Mouse (Mus musculus) embryo, embryonic 11 days (tissue): Measurements from ENCODE around the gene Zfyve26.

Experiments used
- DNase-seq: peaks from one replicate; pipeline ENCODE4 v3.0.0-alpha.2; 2015

The Zfyve26 gene

GRCm38 (mm10) chr12:79296126-79296816 lies at the start of gene Zfyve26:
Gene Zfyve26, minus strand, starts transcription at chr12:79296304.
- peak; percentile 95 for DNase-seq

GRCm38 (mm10) chr12:79341291-79341845 lies 45.3 kb upstream of the Zfyve26 start:
- no peak for DNase-seq

GRCm38 (mm10) chr12:79340513-79340912 lies 44.4 kb upstream of the Zfyve26 start:
- no peak for DNase-seq

DNA sequence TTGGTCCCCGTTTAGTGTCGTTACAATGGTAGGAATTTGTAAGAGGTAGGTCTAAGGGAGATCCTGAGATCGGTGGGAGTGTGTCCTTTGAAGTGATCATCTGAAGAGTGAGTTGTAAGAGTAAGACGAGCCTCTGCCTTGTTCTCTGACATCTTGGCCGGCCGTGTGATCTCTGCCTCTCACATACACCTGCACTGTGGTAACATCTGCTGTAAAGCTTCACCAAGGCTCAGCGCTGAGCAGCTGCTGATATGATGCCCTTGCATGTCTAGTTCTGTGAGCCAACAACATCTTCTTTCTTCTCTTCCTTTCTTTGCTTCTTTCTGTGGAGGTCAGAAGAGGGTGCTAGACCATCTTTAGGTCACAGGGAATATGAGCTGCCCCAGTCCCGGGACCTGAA lies 42.7 kb upstream of the Zfyve26 start:
- no peak for DNase-seq

DNA sequence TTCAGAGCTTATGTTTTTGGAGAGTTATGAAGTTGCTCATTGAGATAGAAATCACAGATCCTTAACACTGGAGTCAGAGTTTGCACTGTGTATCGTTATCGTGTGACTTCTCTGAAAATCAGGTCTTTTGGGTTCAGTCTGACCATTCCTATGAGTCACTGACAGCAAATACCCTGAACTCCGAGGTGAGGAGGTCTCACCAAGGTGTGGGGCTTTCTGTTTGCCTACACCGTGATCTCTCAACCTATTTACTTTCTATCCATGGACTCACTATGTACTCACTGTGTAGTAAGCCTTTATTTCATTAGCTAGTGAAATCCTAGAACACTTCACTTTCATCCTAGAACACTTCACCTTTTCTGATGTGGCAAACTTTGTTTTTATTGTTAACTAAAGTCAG lies 35.6 kb upstream of the Zfyve26 start:
- no peak for DNase-seq

DNA sequence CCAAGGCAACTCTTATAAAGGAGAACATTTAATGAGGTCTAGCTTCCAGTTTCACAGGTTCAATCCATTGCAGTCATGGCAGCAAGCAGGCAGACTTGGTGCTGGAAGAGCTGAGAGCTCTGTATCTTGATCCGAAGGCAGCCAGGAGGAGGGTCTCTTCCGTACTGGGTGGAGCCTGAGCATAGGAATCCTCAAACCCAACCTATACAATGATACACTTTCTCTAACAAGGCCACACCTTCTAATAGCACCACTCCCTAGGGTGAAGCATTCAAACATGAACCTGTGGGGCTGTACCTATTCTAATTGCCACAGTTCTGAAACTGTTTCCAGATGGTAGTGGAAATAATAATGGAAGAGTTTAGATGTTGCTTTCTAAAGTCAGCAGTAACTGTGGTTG lies 34.5 kb upstream of the Zfyve26 start:
- no peak for DNase-seq

- DNase-seq = no peak
These were observed 31.8 kb upstream of the Zfyve26 start for GRCm38 (mm10) chr12:79327868-79328267.

DNA sequence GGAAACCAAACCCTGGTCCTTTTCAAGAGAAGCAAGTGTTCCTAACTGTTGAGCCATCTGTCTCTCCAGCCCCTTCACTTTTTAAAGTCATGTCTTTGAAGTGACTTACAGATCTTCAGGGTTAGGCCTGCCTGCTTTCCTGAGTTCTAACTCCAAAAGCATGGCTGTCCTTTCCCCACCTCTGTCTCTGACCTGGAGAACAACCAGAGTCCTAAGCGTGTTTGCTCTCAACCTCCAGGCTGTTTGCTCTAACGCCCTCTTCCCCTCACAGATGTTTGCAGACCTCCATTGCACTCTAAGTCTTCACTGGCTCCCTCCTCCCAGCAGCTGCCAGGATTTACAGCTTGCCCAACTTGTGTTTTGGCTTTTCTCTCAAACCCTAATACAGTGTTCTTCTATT lies 30.6 kb upstream of the Zfyve26 start:
- DNase-seq = no peak

DNA sequence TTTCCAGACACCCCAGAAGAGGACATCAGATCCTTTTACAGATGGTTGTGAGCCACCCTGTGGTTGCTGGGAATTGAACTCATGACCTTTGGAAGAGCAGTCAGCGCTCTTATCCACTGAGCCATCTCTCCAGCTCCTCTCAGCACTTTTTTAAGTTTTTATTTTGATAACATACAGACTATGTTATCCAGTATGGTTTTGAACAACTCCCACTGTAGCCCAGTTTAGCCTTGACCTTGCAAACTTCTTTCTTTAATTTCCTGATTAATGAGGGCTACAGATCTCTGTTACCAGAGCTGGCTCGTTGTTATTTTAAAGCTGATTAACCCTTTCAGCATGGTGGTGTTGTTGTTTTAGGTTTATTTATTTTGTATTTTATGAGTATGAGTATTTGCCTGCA lies 30.1 kb upstream of the Zfyve26 start:
- no peak for DNase-seq

DNA sequence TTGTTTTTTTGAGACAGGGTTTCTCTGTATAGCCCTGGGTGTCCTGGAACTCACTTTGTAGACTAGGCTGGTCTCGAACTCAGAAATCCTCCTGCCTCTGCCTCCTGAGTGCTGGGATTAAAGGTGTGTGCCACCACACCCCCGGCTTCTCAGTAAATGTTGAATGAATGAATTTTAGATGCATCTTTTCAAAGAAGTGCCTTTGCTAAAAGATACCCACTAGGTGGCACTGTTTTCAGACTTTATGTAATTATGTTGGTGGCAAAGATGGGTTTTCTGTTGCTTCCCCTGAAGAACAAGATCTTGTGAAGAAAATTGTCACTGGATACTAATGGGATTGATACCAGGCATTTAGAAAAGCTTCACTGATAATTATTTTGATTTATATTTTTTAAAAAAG lies 26.4 kb upstream of the Zfyve26 start:
- peak; percentile 77 for DNase-seq

GRCm38 (mm10) chr12:79320895-79321294 lies 24.8 kb upstream of the Zfyve26 start:
- no peak for DNase-seq

DNA sequence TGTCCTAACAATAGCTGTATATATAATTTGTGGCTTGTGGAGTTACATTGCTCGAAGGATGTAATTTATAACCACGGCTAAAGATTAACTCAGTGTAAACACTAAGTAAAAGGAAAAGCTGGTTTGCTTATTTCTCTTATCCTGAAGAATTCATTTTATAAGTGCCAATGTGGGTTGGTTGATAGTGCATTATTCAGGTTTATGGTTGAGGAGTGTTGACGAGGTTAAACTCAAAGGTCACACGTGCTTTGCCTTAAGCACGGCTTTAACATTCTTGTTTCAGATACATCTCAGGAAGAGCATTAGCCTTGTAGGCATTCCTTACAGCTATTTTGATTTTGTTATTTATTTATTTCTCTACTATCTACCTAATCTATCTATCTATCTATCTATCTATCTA lies 21.2 kb upstream of the Zfyve26 start:
- no peak for DNase-seq

- no peak for DNase-seq
These were observed 17.6 kb upstream of the Zfyve26 start for GRCm38 (mm10) chr12:79313721-79314120.

DNA sequence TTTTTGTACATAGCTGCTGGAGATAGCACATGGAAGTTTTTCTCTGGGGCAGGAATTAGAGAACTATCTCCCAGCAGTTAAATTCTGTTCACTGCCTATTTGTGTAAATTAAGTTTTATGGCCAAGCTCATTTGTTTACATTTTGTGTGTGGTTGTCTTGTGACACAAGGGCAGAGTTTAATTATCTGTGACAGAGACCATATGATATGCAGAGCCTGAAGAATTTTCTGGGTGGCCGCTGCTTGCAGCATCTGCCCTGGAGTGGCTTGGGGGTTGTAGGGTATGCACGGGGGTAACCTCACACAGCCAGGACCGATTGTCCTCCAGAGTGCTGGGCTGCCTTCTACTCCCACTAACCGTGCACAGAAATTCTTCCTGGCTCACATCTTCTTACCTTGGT lies 9.9 kb upstream of the Zfyve26 start:
- DNase-seq = no peak

DNA sequence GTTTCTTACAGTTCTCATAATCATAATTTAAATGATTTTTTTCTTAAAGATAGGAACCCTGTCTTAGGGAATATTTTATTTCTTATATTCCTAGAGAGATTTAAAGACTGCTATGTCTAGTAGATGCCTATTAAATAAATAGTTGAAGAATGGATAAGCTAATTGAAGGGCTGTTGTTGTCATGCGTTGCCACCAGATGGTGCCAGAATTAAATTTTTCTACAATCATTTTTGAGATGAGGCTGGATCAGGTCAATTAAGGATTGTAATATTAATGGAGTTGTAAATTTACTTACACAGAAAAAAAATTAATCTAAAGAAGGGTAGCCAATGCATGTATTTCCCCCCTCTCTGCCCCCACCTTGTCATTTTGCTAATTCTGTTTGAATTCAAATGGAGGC lies 9.0 kb upstream of the Zfyve26 start:
- peak; percentile 14 for DNase-seq

DNA sequence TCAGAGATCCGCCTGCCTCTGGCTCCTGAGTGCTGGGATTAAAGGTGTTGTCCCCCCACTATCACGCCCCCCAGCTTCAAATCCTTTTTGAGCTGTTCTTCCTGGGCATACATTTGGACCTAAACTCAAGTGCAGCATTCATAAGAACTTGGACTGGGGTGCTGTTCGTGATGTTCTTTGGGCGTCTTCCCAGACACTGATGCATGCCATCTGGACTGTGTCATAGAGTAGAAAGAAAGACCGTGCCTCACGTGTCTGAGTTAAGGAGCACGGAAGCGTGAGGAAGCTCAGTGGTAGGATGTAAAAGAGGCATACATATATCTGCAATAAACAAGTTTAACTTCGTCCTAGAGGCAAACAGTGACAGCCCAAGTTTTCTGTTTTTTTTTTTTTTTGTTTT lies 5.7 kb upstream of the Zfyve26 start:
- no peak for DNase-seq

DNA sequence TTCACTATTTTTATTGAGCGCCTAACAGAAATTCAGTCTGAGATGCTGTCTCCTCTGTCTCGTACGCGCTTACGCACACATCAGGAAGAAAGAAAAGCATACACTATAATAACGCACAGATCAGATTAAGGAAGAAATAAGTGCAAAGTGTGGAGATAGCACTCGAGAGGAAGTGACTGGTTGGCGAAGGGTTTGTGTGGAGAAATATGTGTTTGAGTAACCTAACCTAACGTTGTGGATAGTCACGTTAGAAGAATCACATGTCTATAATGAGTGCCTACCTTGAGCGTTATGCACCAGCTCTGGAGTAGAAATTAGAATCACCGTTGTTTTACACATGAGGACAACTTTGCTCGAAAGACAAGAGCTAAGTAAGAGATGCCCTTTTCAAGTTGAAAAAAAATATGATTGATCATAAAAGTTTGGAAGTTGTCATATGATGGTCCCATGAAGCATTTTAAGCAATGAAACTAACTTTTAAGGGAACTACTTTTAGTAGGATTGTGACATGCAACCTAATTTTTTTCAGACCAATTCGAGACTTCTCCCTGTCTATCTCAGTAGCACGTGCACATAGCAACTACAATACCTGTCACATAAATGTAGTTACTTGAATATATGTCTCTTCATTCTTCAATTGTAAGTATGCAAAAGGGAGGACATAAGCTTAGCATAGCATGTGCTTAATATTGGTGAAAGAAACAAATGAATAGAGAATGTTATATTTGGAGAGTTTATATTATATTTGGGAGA lies 2.0 kb upstream of the Zfyve26 start:
- no peak for DNase-seq

DNA sequence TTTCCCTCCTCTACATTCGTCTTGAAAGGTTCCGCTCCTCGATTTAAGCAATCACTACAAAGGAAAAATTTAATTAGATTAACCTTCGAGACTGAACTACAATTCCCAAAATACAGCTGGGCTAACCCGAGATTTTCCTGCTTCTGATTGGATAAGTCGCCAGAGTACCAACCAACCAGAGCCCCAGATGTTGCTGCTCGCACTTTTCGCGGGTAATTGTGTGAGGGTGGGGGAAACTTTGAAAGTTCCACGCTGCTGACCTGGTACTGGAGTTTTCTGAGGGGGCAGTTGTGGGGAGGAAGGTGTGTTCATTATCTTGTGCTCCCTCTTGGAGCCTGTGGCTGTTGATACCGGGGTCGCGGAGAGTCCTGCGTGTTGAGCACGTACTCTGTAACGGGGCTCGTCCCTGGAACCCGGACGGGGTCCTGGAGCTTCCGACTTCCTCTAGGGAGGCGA lies 1.0 kb upstream of the Zfyve26 start, which contains the start of gene Rad51b:
Rad51b (plus strand) TSS at position 162 of the 456 bp plus-strand sequence.
- peak; percentile 93 for DNase-seq

GRCm38 (mm10) chr12:79292874-79293273 lies 3.2 kb downstream of the Zfyve26 start:
- no peak for DNase-seq

GRCm38 (mm10) chr12:79282595-79282994 lies 13.5 kb downstream of the Zfyve26 start:
- DNase-seq = no peak

GRCm38 (mm10) chr12:79279513-79280115 lies 16.5 kb downstream of the Zfyve26 start:
- DNase-seq = no peak

GRCm38 (mm10) chr12:79272604-79273003 lies 23.5 kb downstream of the Zfyve26 start:
- no peak for DNase-seq

DNA sequence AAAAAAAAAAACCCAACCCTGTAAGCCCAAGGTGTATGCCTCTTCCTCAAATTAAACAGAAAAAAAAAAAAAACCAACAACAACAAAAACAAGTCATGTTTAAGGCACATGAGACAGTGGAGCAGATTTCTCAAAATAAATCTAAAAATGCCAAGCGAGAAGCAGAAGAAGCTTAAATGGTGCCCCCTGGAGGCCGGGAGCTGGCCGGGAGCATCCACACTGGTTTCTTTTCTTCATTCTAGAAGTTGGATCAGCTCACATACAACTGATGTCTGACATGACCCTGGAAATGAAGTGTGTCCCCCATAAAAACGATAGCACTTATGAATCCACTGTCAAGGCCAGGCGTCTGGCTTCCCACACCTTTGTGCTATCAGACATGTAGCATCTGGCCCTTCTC lies 35.1 kb downstream of the Zfyve26 start:
- DNase-seq = peak; percentile 55

DNA sequence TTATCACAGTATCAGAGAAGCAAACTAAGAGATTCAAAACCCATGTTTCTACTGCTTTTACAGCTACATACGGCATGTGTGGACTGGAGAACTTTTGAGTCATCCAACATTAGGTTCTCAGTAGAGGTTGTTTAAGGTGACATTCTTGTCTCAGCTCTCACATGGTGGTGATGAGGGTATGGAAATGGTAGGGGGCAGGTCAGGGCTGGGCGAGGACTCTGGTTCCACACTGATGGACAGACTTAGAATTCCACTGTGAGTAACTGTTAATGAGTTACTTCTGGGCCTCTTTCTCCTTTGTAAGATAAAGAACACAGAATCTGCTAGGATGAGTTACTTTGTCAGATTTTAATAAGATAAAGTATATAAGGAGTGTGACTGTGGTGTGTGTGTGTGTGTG lies 36.0 kb downstream of the Zfyve26 start:
- no peak for DNase-seq
